Mouse (Mus musculus): ENCODE data around the gene Olfr97. TPM values are rescaled to one million over a fixed set of nuclear protein-coding genes. Genes with fewer than 3 reads are reported as not detected.

Olfr97 gene
- polyA plus RNA-seq, 1 experiment from 2014 or later = not detected

GRCm38 (mm10) chr17:37193032-37193431 is 44.1 kb downstream of the Olfr97 start:
- H3K27me3 ChIP-seq = peaks cover 33% of the 10 kb centered on the region
- no peak overlapping the region for H3K4me3 ChIP-seq (replicated peaks)
- H3K4me1 ChIP-seq (replicated peaks) = no peaks in the 10 kb centered on the region
- no peak overlapping the region for H3K9ac ChIP-seq
- no peaks in the 10 kb centered on the region for H3K36me3 ChIP-seq
- no peak for ATAC-seq (ENCODE audit: low read depth)
- DNase-seq = no peak
- no peak overlapping the region for H3K27ac ChIP-seq
- no peaks in the 10 kb centered on the region for H3K9me3 ChIP-seq (replicated peaks)
- no peak overlapping the region for H3K4me2 ChIP-seq

GRCm38 (mm10) chr17:37190711-37191110 is 46.4 kb downstream of the Olfr97 start:
- Histone ChIP-seq H3K9me3 (replicated peaks) (no peaks in the 10 kb centered on the region), H3K4me2 (no peak overlapping the region), H3K36me3 (no peaks in the 10 kb centered on the region), H3K9ac (no peak overlapping the region), H3K27me3 (peaks cover 9% of the 10 kb centered on the region), H3K4me1 (replicated peaks) (no peaks in the 10 kb centered on the region), H3K4me3 (replicated peaks) (no peak overlapping the region), H3K27ac (no peak overlapping the region)
- DNase-seq (no peak), ATAC-seq (ENCODE audit: low read depth) (no peak)
- WGBS (ENCODE audit: insufficient replicate concordance) = 37% methylated on average over 2 of the region's 2 CpGs

- no peak for ATAC-seq (ENCODE audit: low read depth)
- no peak for DNase-seq
These were observed 51.7 kb downstream of the Olfr97 start for GRCm38 (mm10) chr17:37185474-37185873.

More at GRCm38 (mm10) chr17:37185474-37185873, 51.7 kb downstream of the Olfr97 start:
- no peaks in the 10 kb centered on the region for H3K27me3 ChIP-seq
- no peaks in the 10 kb centered on the region for H3K36me3 ChIP-seq
- no peak overlapping the region for H3K27ac ChIP-seq
- WGBS (ENCODE audit: insufficient replicate concordance) = 20% methylated on average over 6 of the region's 6 CpGs
- H3K9me3 ChIP-seq (replicated peaks) = no peaks in the 10 kb centered on the region
- no peaks in the 10 kb centered on the region for H3K4me1 ChIP-seq (replicated peaks)
- H3K4me3 ChIP-seq (replicated peaks) = no peak overlapping the region
- no peak overlapping the region for H3K4me2 ChIP-seq
- no peak overlapping the region for H3K9ac ChIP-seq

Other genes starting within 250 kb of the Olfr97 start
- not detected in 2 replicates for gene H2-M5, start 247.8 kb downstream of the Olfr97 start, polyA plus RNA-seq (2015; fragmentation: Nextera tagmentation; extraction: Ambion mirVana)
- gene Zfp57, start 236.2 kb downstream of the Olfr97 start, polyA plus RNA-seq (2015; fragmentation: Nextera tagmentation; extraction: Ambion mirVana) = 4.6 TPM in 2 replicates
- not detected in 2 replicates for gene Mog, start 213.9 kb downstream of the Olfr97 start, polyA plus RNA-seq (2015; fragmentation: Nextera tagmentation; extraction: Ambion mirVana)
- 0.43 and 0.51 TPM in 2 replicates for gene Gabbr1, start 191.4 kb downstream of the Olfr97 start, polyA plus RNA-seq (2015; fragmentation: Nextera tagmentation; extraction: Ambion mirVana)
- gene Olfr90, start 148.8 kb downstream of the Olfr97 start, polyA plus RNA-seq (2015; fragmentation: Nextera tagmentation; extraction: Ambion mirVana) = not detected in 2 replicates
- gene Olfr91, start 139.1 kb downstream of the Olfr97 start, polyA plus RNA-seq (2015; fragmentation: Nextera tagmentation; extraction: Ambion mirVana) = not detected in 2 replicates
- gene Olfr92, start 117.2 kb downstream of the Olfr97 start, polyA plus RNA-seq (2015; fragmentation: Nextera tagmentation; extraction: Ambion mirVana) = not detected in 2 replicates
- not detected in 2 replicates for gene Olfr93, start 75.8 kb downstream of the Olfr97 start, polyA plus RNA-seq (2015; fragmentation: Nextera tagmentation; extraction: Ambion mirVana)
- not detected in 2 replicates for gene Ubd, start 43.4 kb downstream of the Olfr97 start, polyA plus RNA-seq (2015; fragmentation: Nextera tagmentation; extraction: Ambion mirVana)
- not detected in 2 replicates for gene Olfr94, start 36.3 kb downstream of the Olfr97 start, polyA plus RNA-seq (2015; fragmentation: Nextera tagmentation; extraction: Ambion mirVana)
- not detected in 2 replicates for gene Olfr95, start 24.2 kb downstream of the Olfr97 start, polyA plus RNA-seq (2015; fragmentation: Nextera tagmentation; extraction: Ambion mirVana)
- gene Olfr96, start 17.2 kb downstream of the Olfr97 start, polyA plus RNA-seq (2015; fragmentation: Nextera tagmentation; extraction: Ambion mirVana) = not detected in 2 replicates
- gene Olfr98, start 26.4 kb upstream of the Olfr97 start, polyA plus RNA-seq (2015; fragmentation: Nextera tagmentation; extraction: Ambion mirVana) = not detected in 2 replicates
- gene H2-M3, start 32.9 kb upstream of the Olfr97 start, polyA plus RNA-seq (2015; fragmentation: Nextera tagmentation; extraction: Ambion mirVana) = 1.3 and 1.5 TPM in 2 replicates
- not detected in 2 replicates for gene Olfr99, start 46.1 kb upstream of the Olfr97 start, polyA plus RNA-seq (2015; fragmentation: Nextera tagmentation; extraction: Ambion mirVana)
- not detected in 2 replicates for gene Olfr101, start 67.0 kb upstream of the Olfr97 start, polyA plus RNA-seq (2015; fragmentation: Nextera tagmentation; extraction: Ambion mirVana)
- gene Olfr102, start 79.7 kb upstream of the Olfr97 start, polyA plus RNA-seq (2015; fragmentation: Nextera tagmentation; extraction: Ambion mirVana) = not detected in 2 replicates
- gene Olfr103, start 102.4 kb upstream of the Olfr97 start, polyA plus RNA-seq (2015; fragmentation: Nextera tagmentation; extraction: Ambion mirVana) = not detected in 2 replicates
- not detected in 2 replicates for gene Olfr104-ps, start 122.3 kb upstream of the Olfr97 start, polyA plus RNA-seq (2015; fragmentation: Nextera tagmentation; extraction: Ambion mirVana)
- not detected in 2 replicates for gene Olfr105-ps, start 141.7 kb upstream of the Olfr97 start, polyA plus RNA-seq (2015; fragmentation: Nextera tagmentation; extraction: Ambion mirVana)
- not detected in 2 replicates for gene Olfr106-ps, start 153.1 kb upstream of the Olfr97 start, polyA plus RNA-seq (2015; fragmentation: Nextera tagmentation; extraction: Ambion mirVana)
- not detected in 2 replicates for gene Olfr107, start 161.9 kb upstream of the Olfr97 start, polyA plus RNA-seq (2015; fragmentation: Nextera tagmentation; extraction: Ambion mirVana)
- not detected in 2 replicates for gene Olfr108, start 208.2 kb upstream of the Olfr97 start, polyA plus RNA-seq (2015; fragmentation: Nextera tagmentation; extraction: Ambion mirVana)
- gene Olfr109, start 221.6 kb upstream of the Olfr97 start, polyA plus RNA-seq (2015; fragmentation: Nextera tagmentation; extraction: Ambion mirVana) = not detected in 2 replicates
- not detected in 2 replicates for gene H2-M2, start 246.2 kb upstream of the Olfr97 start, polyA plus RNA-seq (2015; fragmentation: Nextera tagmentation; extraction: Ambion mirVana)